Mouse (Mus musculus) midbrain, embryonic 15.5 days (tissue): ENCODE results near the gene Gpr142. TPM values are rescaled to one million over a fixed set of nuclear protein-coding genes. Genes with fewer than 3 reads are reported as not detected.

Experiments
- ATAC-seq: fragments of 200-750 bp; cut with Nextera tagmentation; replicated peaks from 2 replicates; pipeline ENCODE4 v1.8.0; 2017; ENCODE audit warnings: moderate TSS enrichment
- H3K27ac ChIP-seq: fragments of 300-500 bp; sonication (generic); 2 replicates; pipeline ENCODE4 v1.5.1; 2015; ENCODE audit warnings: mild to moderate bottlenecking, inconsistent platforms
- H3K27me3 ChIP-seq: fragments of 300-500 bp; sonication (generic); replicated peaks from 2 replicates; pipeline ENCODE4 v1.6.1; 2015; ENCODE audit warnings: inconsistent platforms
- H3K36me3 ChIP-seq: fragments of 300-500 bp; sonication (generic); replicated peaks from 2 replicates; pipeline ENCODE4 v1.6.1; 2015; ENCODE audit warnings: inconsistent platforms
- H3K4me1 ChIP-seq: fragments of 300-500 bp; sonication (generic); 2 replicates; pipeline ENCODE4 v1.6.1; 2015; ENCODE audit warnings: inconsistent platforms
- H3K4me2 ChIP-seq: fragments of 300-500 bp; sonication (generic); 2 replicates; pipeline ENCODE4 v1.6.1; 2015; ENCODE audit warnings: inconsistent platforms, mild to moderate bottlenecking, moderate library complexity
- H3K4me3 ChIP-seq: fragments of 300-500 bp; sonication (generic); 2 replicates; pipeline ENCODE4 v1.5.1; 2015; ENCODE audit warnings: mild to moderate bottlenecking, inconsistent platforms
- H3K9ac ChIP-seq: fragments of 300-500 bp; sonication (generic); 2 replicates; pipeline ENCODE4 v1.6.1; 2015; ENCODE audit warnings: mild to moderate bottlenecking, inconsistent platforms
- H3K9me3 ChIP-seq: fragments of 300-500 bp; sonication (generic); 2 replicates; pipeline ENCODE4 v1.6.1; 2016; ENCODE audit warnings: inconsistent platforms
- WGBS: fragments of 180-500 bp; shearing (Covaris S2); methylation state at CpG from one replicate; pipeline ENCODE4 v1.1.7; 2015; ENCODE audit warnings: mixed read lengths; 5-methylcytosine and 5-hydroxymethylcytosine counted together
- polyA plus RNA-seq: library from polyadenylated mRNA; unstranded; fragments of >200 nt; fragmentation: Nextera tagmentation; extraction: Ambion mirVana; gene quantifications from 2 replicates; pipeline ENCODE4 v1.2.1, GENCODE M21; 2015

Gpr142 gene
- polyA plus RNA-seq, 1 experiment from 2014 or later = not detected

- Histone ChIP-seq H3K36me3 (no peaks in the 10 kb centered on the region), H3K4me1 (peaks cover 11% of the 10 kb centered on the region; the same call in 1 of the 2 replicates), H3K9ac (no peak overlapping the region), H3K4me3 (no peak overlapping the region), H3K9me3 (no peaks in the 10 kb centered on the region), H3K27ac (peak overlapping the region; percentile 39), H3K4me2 (no peak overlapping the region), H3K27me3 (no peaks in the 10 kb centered on the region)
- 58% methylated on average over 12 of the region's 12 CpGs for WGBS
- ATAC-seq = no peak
Observed at GRCm38 (mm10) chr11:114822727-114823126, 24.0 kb downstream of the Gpr142 start.

GRCm38 (mm10) chr11:114823199-114823725, 24.5 kb downstream of the Gpr142 start:
- H3K9ac ChIP-seq = no peak overlapping the region
- no peak overlapping the region for H3K4me3 ChIP-seq
- 3% methylated on average over 11 of the region's 11 CpGs for WGBS
- H3K9me3 ChIP-seq = no peaks in the 10 kb centered on the region
- no peaks in the 10 kb centered on the region for H3K27me3 ChIP-seq
- no peak for ATAC-seq
- H3K27ac ChIP-seq = peak overlapping the region; percentile 39
- peaks cover 11% of the 10 kb centered on the region; the same call in 1 of the 2 replicates for H3K4me1 ChIP-seq
- H3K36me3 ChIP-seq = no peaks in the 10 kb centered on the region
- H3K4me2 ChIP-seq = no peak overlapping the region

- Histone ChIP-seq H3K36me3 (no peaks in the 10 kb centered on the region), H3K27ac (no peak overlapping the region), H3K27me3 (no peaks in the 10 kb centered on the region), H3K9me3 (no peaks in the 10 kb centered on the region), H3K4me3 (no peak overlapping the region), H3K9ac (no peak overlapping the region), H3K4me2 (no peak overlapping the region), H3K4me1 (peaks cover 23% of the 10 kb centered on the region)
- ATAC-seq = no peak
- WGBS = 48% methylated on average over 5 of the region's 5 CpGs
Observed at GRCm38 (mm10) chr11:114826686-114827085, 28.0 kb downstream of the Gpr142 start.

- WGBS = 9% methylated on average over 24 of the region's 24 CpGs
- peak overlapping the region; percentile 6 for H3K4me3 ChIP-seq
- peaks cover 17% of the 10 kb centered on the region for H3K4me1 ChIP-seq
- H3K27me3 ChIP-seq = no peaks in the 10 kb centered on the region
- H3K36me3 ChIP-seq = no peaks in the 10 kb centered on the region
- H3K9me3 ChIP-seq = no peaks in the 10 kb centered on the region
- peak overlapping the region; percentile 40 for H3K4me2 ChIP-seq
- no peak overlapping the region for H3K9ac ChIP-seq
- no peak for ATAC-seq
- no peak overlapping the region for H3K27ac ChIP-seq
Observed at GRCm38 (mm10) chr11:114829499-114830432, 31.0 kb downstream of the Gpr142 start.

- Histone ChIP-seq H3K27me3 (no peaks in the 10 kb centered on the region), H3K36me3 (no peaks in the 10 kb centered on the region), H3K9me3 (no peaks in the 10 kb centered on the region), H3K4me1 (peaks cover 17% of the 10 kb centered on the region), H3K9ac (no peak overlapping the region), H3K4me2 (peak overlapping the region; percentile 40; the same call in 1 of the 2 replicates), H3K27ac (no peak overlapping the region), H3K4me3 (no peak overlapping the region)
- no peak for ATAC-seq
- 19% methylated on average over 8 of the region's 8 CpGs for WGBS
Observed at GRCm38 (mm10) chr11:114830433-114830773, 31.7 kb downstream of the Gpr142 start.

- 45% methylated on average over 5 of the region's 5 CpGs for WGBS
- Histone ChIP-seq H3K4me2 (no peak overlapping the region), H3K9ac (no peak overlapping the region), H3K9me3 (no peaks in the 10 kb centered on the region), H3K27ac (no peak overlapping the region), H3K27me3 (no peaks in the 10 kb centered on the region), H3K4me3 (no peak overlapping the region), H3K4me1 (peaks cover 17% of the 10 kb centered on the region), H3K36me3 (no peaks in the 10 kb centered on the region)
- ATAC-seq = no peak
Observed at GRCm38 (mm10) chr11:114833166-114833565, 34.4 kb downstream of the Gpr142 start.

GRCm38 (mm10) chr11:114843818-114844463, 45.2 kb downstream of the Gpr142 start:
- Histone ChIP-seq H3K4me3 (no peak overlapping the region), H3K27ac (no peak overlapping the region), H3K4me1 (peaks cover 6% of the 10 kb centered on the region; the same call in 1 of the 2 replicates), H3K9me3 (no peaks in the 10 kb centered on the region), H3K27me3 (peaks cover 4% of the 10 kb centered on the region; the same call in 1 of the 2 replicates), H3K4me2 (no peak overlapping the region), H3K9ac (no peak overlapping the region), H3K36me3 (no peaks in the 10 kb centered on the region)
- no peak for ATAC-seq
- WGBS = 6% methylated on average over 8 of the region's 8 CpGs

- Histone ChIP-seq H3K27me3 (peaks cover 11% of the 10 kb centered on the region), H3K9ac (no peak overlapping the region), H3K4me1 (peaks cover 6% of the 10 kb centered on the region; the same call in 1 of the 2 replicates), H3K27ac (no peak overlapping the region), H3K4me3 (no peak overlapping the region), H3K36me3 (no peaks in the 10 kb centered on the region), H3K4me2 (no peak overlapping the region), H3K9me3 (no peaks in the 10 kb centered on the region)
- no peak for ATAC-seq
- WGBS = 65% methylated on average over 7 of the region's 7 CpGs
Observed at GRCm38 (mm10) chr11:114844464-114845220, 45.9 kb downstream of the Gpr142 start.

GRCm38 (mm10) chr11:114846336-114846735, 47.6 kb downstream of the Gpr142 start:
- Histone ChIP-seq H3K4me3 (no peak overlapping the region), H3K4me2 (no peak overlapping the region), H3K9ac (no peak overlapping the region), H3K4me1 (peaks cover 19% of the 10 kb centered on the region), H3K27ac (no peak overlapping the region), H3K36me3 (no peaks in the 10 kb centered on the region), H3K27me3 (peaks cover 24% of the 10 kb centered on the region), H3K9me3 (no peaks in the 10 kb centered on the region)
- 81% methylated on average over 4 of the region's 4 CpGs for WGBS
- ATAC-seq = no peak

GRCm38 (mm10) chr11:114847008-114847407, 48.3 kb downstream of the Gpr142 start:
- WGBS = 73% methylated on average over 5 of the region's 5 CpGs
- ATAC-seq = no peak

GRCm38 (mm10) chr11:114849572-114849971, 50.8 kb downstream of the Gpr142 start:
- no peak for ATAC-seq
- Histone ChIP-seq H3K36me3 (no peaks in the 10 kb centered on the region), H3K4me1 (peaks cover 30% of the 10 kb centered on the region), H3K27ac (no peak overlapping the region), H3K27me3 (peaks cover 54% of the 10 kb centered on the region), H3K4me2 (no peak overlapping the region), H3K9me3 (no peaks in the 10 kb centered on the region), H3K4me3 (no peak overlapping the region), H3K9ac (no peak overlapping the region)
- WGBS = 0% methylated on average over 2 of the region's 2 CpGs

More at GRCm38 (mm10) chr11:114847008-114847407, 48.3 kb downstream of the Gpr142 start:
- no peaks in the 10 kb centered on the region for H3K9me3 ChIP-seq
- no peak overlapping the region for H3K27ac ChIP-seq
- H3K9ac ChIP-seq = no peak overlapping the region
- no peak overlapping the region for H3K4me3 ChIP-seq
- H3K36me3 ChIP-seq = no peaks in the 10 kb centered on the region
- H3K4me2 ChIP-seq = no peak overlapping the region
- H3K4me1 ChIP-seq = peaks cover 24% of the 10 kb centered on the region
- H3K27me3 ChIP-seq = peaks cover 31% of the 10 kb centered on the region

GRCm38 (mm10) chr11:114850066-114850451, 51.3 kb downstream of the Gpr142 start:
- Histone ChIP-seq H3K4me2 (peak overlapping the region; percentile 97), H3K36me3 (no peaks in the 10 kb centered on the region), H3K27me3 (peaks cover 54% of the 10 kb centered on the region), H3K9me3 (no peaks in the 10 kb centered on the region), H3K27ac (no peak overlapping the region), H3K4me3 (peak overlapping the region; percentile 57; the same call in 1 of the 2 replicates), H3K9ac (no peak overlapping the region), H3K4me1 (peaks cover 30% of the 10 kb centered on the region)
- ATAC-seq = no peak
- 20% methylated on average over 5 of the region's 5 CpGs for WGBS
